Mouse (Mus musculus): ENCODE results near the gene Zfp12.

Zfp12 gene

GRCm38 (mm10) chr5:143268985-143269362 lies 34.0 kb downstream of the Zfp12 start:
- DNase-seq = no peak

- peak; percentile 64 for DNase-seq
These were observed 34.6 kb downstream of the Zfp12 start, which contains the start of gene Zfp316 for GRCm38 (mm10) chr5:143269363-143270150. Zfp316 (minus strand) TSS chr5:143270022.

- DNase-seq = no peak
These were observed 35.2 kb downstream of the Zfp12 start for GRCm38 (mm10) chr5:143270151-143270519.

GRCm38 (mm10) chr5:143271642-143272041 lies 36.7 kb downstream of the Zfp12 start:
- DNase-seq = no peak

- no peak for DNase-seq
These were observed 37.1 kb downstream of the Zfp12 start for GRCm38 (mm10) chr5:143272108-143272507.

GRCm38 (mm10) chr5:143272540-143273330 lies 37.8 kb downstream of the Zfp12 start:
- DNase-seq = no peak

- DNase-seq = no peak
These were observed 40.8 kb downstream of the Zfp12 start for GRCm38 (mm10) chr5:143275761-143276160.

GRCm38 (mm10) chr5:143279247-143279646 lies 44.3 kb downstream of the Zfp12 start:
- DNase-seq = no peak

GRCm38 (mm10) chr5:143284762-143285161 lies 49.8 kb downstream of the Zfp12 start:
- peak; percentile 35 for DNase-seq

GRCm38 (mm10) chr5:143287774-143288328 lies 52.9 kb downstream of the Zfp12 start:
- DNase-seq = no peak

- no peak for DNase-seq
These were observed 53.5 kb downstream of the Zfp12 start for GRCm38 (mm10) chr5:143288378-143288911.

GRCm38 (mm10) chr5:143289299-143289698 lies 54.3 kb downstream of the Zfp12 start:
- no peak for DNase-seq

- no peak for DNase-seq
These were observed 57.9 kb downstream of the Zfp12 start for GRCm38 (mm10) chr5:143292879-143293278.

- no peak for DNase-seq
These were observed 58.4 kb downstream of the Zfp12 start, which contains the start of gene Zfp853 for GRCm38 (mm10) chr5:143293404-143293803. Zfp853 (minus strand) TSS chr5:143293623.

GRCm38 (mm10) chr5:143294862-143295261 lies 59.9 kb downstream of the Zfp12 start:
- DNase-seq = no peak

GRCm38 (mm10) chr5:143295330-143295729 lies 60.4 kb downstream of the Zfp12 start:
- DNase-seq = no peak

GRCm38 (mm10) chr5:143297986-143298385 lies 63.0 kb downstream of the Zfp12 start:
- DNase-seq = no peak

- DNase-seq = no peak
These were observed 63.4 kb downstream of the Zfp12 start for GRCm38 (mm10) chr5:143298391-143298790.

Measured in kidney, adult 9 months (tissue).